Mouse (Mus musculus) regulatory T cell (primary cell): ENCODE data around the gene Cd55.
"Not testable (repeated sequence)": the region's sequence is repeated elsewhere in the genome, so short reads cannot be mapped to it uniquely, and the experiment has no call there.

Experiments
- in situ Hi-C: fragments of 300-600 bp; cut with MboI, MseI; formaldehyde crosslinking; loops from one replicate; pipeline ENCODE4 v1.15.1; 2025; ENCODE audit warnings: high pct_unique_total_duplicates

Gene Cd55

GRCm38 (mm10) chr1:130462084-130462861, at the start of gene Cd55:
Gene Cd55 (minus strand): TSS chr1:130462744.
- in situ Hi-C loops: loop anchor here (5.0 kb wide), 1 partner anchor 40 kb away; the partner anchor contains the start of gene Cd55b

- in situ Hi-C loops: no loop called here
These were observed 49.4 kb upstream of the Cd55 start for GRCm38 (mm10) chr1:130511823-130512370.

GRCm38 (mm10) chr1:130508957-130509350, 46.4 kb upstream of the Cd55 start:
- in situ Hi-C loops: no loop called here

- in situ Hi-C loops: no loop called here
These were observed 45.7 kb upstream of the Cd55 start for GRCm38 (mm10) chr1:130508030-130508956.

- in situ Hi-C loops: no loop called here
These were observed 44.9 kb upstream of the Cd55 start for GRCm38 (mm10) chr1:130507408-130507807.

GRCm38 (mm10) chr1:130499962-130500361, 37.4 kb upstream of the Cd55 start:
- in situ Hi-C loops: no loop called here

- in situ Hi-C loops: no loop called here
These were observed 35.8 kb upstream of the Cd55 start for GRCm38 (mm10) chr1:130498331-130498730.

- in situ Hi-C loops: no loop called here
These were observed 24.4 kb upstream of the Cd55 start for GRCm38 (mm10) chr1:130486816-130487545.

- in situ Hi-C loops: no loop called here
These were observed 23.5 kb upstream of the Cd55 start for GRCm38 (mm10) chr1:130485828-130486620.

- in situ Hi-C loops: no loop called here
These were observed 22.8 kb upstream of the Cd55 start for GRCm38 (mm10) chr1:130485376-130485775.

- in situ Hi-C loops: no loop called here
These were observed 12.4 kb upstream of the Cd55 start for GRCm38 (mm10) chr1:130474936-130475335.

GRCm38 (mm10) chr1:130474226-130474625, 11.7 kb upstream of the Cd55 start:
- in situ Hi-C loops: no loop called here

GRCm38 (mm10) chr1:130470074-130470473, 7.5 kb upstream of the Cd55 start:
- in situ Hi-C loops: no loop called here

- in situ Hi-C loops: no loop called here
These were observed 4.9 kb upstream of the Cd55 start for GRCm38 (mm10) chr1:130467453-130467852.

- in situ Hi-C loops: loop anchor here (5.0 kb wide), 1 partner anchor 42 kb away; the partner anchor contains the start of gene Cd55b
These were observed 1.6 kb upstream of the Cd55 start for GRCm38 (mm10) chr1:130464173-130464572.

- in situ Hi-C loops: loop anchor here (5.0 kb wide), 1 partner anchor 41 kb away; the partner anchor contains the start of gene Cd55b
These were observed 323 bp upstream of the Cd55 start for GRCm38 (mm10) chr1:130462867-130463266.

- in situ Hi-C loops: no loop called here
These were observed 7.4 kb downstream of the Cd55 start for GRCm38 (mm10) chr1:130455111-130455510.

GRCm38 (mm10) chr1:130442930-130443329, 19.6 kb downstream of the Cd55 start:
- in situ Hi-C loops: loop anchor here (5.0 kb wide), 1 partner anchor 51 kb away; no protein-coding TSS in a partner anchor

- in situ Hi-C loops: no loop called here
These were observed 31.6 kb downstream of the Cd55 start for GRCm38 (mm10) chr1:130430920-130431319.

GRCm38 (mm10) chr1:130428667-130429066, 33.9 kb downstream of the Cd55 start:
- in situ Hi-C loops: not testable (repeated sequence)
